Mouse (Mus musculus): ENCODE data around the gene Prelid3b.

- TF ChIP-seq CTCF (IDR thresholded peaks at IDR 0.05; ENCODE audit: control insufficient read depth, insufficient read depth, insufficient read length), result no peak
- no peak for TF ChIP-seq CEBPB (IDR thresholded peaks at IDR 0.05; ENCODE audit: low read depth)
- TF ChIP-seq MAX (IDR thresholded peaks at IDR 0.05), result no peak
- no peak for TF ChIP-seq FOSL1 (IDR thresholded peaks at IDR 0.05; ENCODE audit: insufficient read depth, low read length, poor library complexity, severe bottlenecking)
Observed at GRCm38 (mm10) chr2:174448405-174448804, 24.5 kb downstream of the Prelid3b start.
